Mouse (Mus musculus) retina, postnatal 7 days (tissue): ENCODE measurements at regions not wholly inside any gene's neighbourhood (a gene's known extent, or its start where the extent isn't known, plus 50 kb on each side); places are given as distances from the start of the nearest gene placed in this dataset.
"Not testable (repeated sequence)": the region's sequence is repeated elsewhere in the genome, so short reads cannot be mapped to it uniquely, and the experiment has no call there.

Experiments
- DNase-seq: peaks from one replicate; pipeline ENCODE4 v3.0.0-alpha.2; 2012; ENCODE audit warnings: low read depth, low spot score

- DNase-seq: no peak
These were observed 52.3 kb upstream of the Gpd2 start for GRCm38 (mm10) chr2:57185151-57185550.

- DNase-seq: not testable (repeated sequence)
These were observed 54.3 kb upstream of the Gpd2 start for GRCm38 (mm10) chr2:57183108-57183507.

DNA sequence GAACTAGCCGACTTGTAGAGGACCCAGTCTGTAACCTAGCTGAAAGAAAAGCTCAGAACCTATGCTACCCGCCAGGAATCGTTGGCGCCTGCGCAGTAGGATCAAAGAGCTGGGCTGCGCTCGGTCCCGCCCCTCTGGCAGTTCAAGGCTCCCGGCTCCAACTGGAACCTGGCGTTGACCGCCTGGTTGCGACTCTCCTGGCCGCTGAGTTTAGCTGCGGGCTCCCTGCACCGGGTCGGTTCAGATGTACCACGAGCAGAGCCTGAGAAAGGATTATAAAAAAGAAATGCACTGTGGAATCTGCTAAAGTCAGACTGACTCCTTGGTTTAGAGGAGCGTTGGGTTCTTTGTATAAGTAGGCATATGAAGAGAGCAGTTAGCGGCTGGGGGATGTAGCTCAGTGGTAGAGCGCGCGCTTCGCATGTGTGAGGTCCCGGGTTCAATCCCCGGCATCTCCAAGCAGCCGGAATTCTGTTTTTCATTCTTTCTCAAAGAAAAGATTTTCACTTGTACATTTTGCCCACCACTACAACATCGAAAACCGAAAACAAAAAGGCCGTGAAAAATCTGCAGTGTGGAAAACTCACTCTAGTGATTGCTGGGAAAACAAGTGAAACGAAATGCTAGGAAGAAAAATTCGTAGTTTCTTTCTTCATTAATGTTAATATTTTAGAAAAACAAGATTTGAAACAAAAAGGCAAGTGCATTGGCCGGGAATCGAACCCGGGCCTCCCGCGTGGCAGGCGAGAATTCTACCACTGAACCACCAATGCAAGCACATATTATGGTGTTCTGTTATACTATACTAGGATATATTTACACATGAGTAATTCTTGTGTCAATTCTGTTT is 55.5 kb upstream of the Gpd2 start:
- DNase-seq: peak; percentile 88

DNA sequence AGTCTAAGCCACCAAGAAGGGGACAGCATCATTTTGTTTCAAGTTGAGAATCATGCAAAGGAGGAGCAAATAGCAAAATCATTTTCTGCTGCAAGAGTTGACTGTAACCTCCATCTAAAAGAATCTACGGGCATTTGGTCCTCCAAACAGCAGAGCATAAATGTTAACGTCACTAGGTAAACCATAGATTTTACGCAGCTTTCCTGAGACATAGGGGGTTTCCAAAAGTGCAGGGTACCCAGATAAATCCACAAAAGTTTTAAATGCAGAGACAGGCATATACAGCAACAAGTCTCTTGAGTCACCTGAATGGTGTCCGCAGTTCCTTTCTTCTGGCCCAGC is 56.1 kb upstream of the Gpd2 start:
- DNase-seq: no peak

- no peak for DNase-seq
These were observed 54.3 kb upstream of the Nr4a2 start for GRCm38 (mm10) chr2:57178056-57178455.

DNA sequence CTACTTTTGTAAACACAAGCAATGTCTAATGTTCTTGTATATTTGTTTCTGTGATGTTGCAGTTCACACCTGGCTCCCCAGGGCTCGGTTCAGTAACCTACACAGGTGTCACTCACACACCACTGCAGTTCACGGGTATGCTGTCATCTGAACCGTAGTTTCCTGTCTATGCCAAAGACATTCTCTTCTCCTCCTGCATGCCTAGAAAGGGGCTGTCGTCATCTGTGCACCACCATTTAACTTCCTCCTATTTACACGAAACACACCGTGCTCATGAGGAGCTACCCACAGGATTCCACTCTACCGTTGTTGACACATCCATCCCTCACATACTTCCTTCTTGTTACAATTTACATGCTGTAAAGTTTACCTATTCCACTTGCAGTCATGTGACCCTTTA is 52.7 kb upstream of the Nr4a2 start:
- no peak for DNase-seq

DNA sequence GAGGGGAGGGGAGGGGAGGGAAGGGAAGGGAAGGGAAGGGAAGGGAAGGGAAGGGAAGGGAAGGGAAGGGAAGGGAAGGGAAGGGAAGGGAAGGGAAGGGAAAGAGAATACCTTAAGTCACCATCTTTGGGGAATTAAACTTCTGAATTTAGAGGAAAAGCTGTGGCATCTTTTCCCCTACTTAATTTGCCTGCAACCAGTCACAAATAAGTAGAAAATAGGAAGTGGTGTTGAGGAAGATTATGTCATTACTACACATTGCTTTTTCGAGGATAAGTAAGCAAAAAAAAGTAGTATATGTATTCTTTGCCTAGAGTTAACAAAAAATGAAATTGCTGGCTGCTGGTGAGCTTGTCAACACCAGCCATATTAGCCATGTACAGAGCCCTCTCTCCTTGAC is 51.4 kb upstream of the Nr4a2 start:
- DNase-seq: no peak
